Mouse (Mus musculus) kidney, postnatal 36 days (tissue): ENCODE results near the gene Nf1.
"Not testable (repeated sequence)": the region's sequence is repeated elsewhere in the genome, so short reads cannot be mapped to it uniquely, and the experiment has no call there.

Experiments
- DNase-seq, 2 experiments: peaks; one replicate each; pipeline ENCODE4 v3.0.0; 2021 to 2022; ENCODE audit warnings: mixed read lengths in 2 of 2

Nf1 gene

GRCm38 (mm10) chr11:79339234-79339807, at the start of gene Nf1:
Gene Nf1 (plus strand): TSS chr11:79339693.
- peak; percentile 96 to 97 for DNase-seq

- peak; percentile 63 to 74 for DNase-seq
These were observed 49.0 kb upstream of the Nf1 start for GRCm38 (mm10) chr11:79290473-79290872.

GRCm38 (mm10) chr11:79291651-79292050, 47.8 kb upstream of the Nf1 start:
- DNase-seq, result no peak

DNA sequence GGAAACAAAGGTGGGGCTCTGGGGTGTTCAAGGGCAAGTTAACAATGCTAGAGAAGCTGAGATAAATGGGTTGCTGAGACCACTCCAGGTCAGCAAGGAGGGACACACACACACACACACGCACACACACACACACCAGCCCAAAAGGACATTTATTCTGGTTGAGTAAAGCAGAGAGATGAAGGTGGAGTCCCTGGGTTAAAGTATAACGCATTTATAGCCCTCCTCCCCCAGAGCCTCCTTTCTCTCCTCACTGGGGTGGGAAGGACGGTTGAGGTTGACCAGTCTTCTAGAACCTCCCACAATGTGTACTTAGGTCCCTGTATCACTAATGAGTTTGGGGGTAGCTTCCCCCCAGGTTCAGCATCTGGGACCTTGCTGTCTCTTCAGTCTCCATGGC, 47.4 kb upstream of the Nf1 start:
- DNase-seq, result peak; percentile 72 to 80

GRCm38 (mm10) chr11:79293025-79293424, 46.5 kb upstream of the Nf1 start:
- no peak for DNase-seq

DNA sequence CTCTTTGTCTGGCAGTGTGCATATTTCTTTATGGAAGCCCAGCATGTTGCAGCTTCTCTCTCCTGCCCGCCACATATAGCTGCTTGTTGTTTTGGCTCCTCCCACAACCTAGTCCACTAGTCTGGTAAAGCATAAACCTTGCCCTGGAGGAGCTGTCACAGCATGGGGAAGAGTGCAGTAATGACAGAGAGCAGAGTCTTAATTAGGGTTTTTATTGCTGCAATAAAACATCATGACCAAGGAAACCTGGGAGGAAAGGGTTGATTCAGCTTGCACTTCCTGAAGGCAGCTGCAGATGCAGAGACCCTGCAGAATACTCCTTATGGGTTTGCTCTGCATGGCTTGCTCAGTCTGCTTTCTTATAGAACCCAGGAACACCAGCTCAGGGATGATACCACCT, 45.5 kb upstream of the Nf1 start:
- DNase-seq, result no peak

DNA sequence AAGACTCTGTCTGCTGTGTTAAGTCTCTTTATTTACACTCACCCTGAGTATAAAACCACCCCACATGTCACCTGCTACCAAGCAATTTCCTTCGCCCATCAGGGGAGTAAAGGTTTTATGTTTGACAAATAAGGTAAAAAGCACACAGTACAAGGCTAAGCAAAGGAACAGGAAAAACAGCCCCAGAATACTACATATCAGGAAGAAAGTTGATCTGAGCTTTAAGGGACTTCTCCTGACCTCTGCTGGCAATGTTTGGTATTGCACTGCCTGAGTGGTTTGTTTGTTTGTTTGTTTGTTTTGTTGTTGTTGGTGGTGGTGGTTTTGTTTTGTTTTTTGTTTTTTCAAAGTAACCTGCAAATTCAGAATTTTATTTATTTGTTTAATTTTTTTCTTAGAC, 43.3 kb upstream of the Nf1 start:
- peak; percentile 54 to 77 for DNase-seq

DNA sequence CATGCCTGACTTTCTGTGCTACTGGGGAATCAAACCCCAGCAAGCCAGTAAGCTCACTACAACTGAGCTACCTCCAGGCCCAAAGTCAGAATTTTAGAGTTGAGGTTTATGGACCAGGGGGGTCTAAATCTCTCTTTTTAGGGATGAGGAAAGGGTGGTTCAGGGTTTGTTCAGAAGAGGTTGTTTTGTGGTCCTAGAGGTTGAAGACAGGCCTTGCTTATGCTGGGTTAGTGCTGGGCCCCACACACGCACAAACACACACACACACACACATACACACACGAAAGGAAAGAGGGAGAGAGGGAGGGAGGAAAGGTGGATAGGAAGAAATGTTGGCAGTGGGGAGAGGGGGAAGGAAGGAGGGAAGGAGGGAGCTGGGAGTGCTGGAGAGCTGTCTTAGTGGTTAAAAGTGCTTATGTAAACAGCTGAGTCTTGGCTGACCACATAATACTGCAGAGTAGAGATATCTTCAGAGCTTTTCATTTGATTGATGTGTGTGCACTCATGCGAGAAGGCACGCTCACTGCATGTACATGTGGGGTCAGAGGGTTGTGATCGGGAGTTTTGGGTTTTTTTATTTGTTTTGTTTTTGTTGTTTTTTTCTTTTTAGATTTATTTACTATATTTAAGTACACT, 42.5 kb upstream of the Nf1 start, which contains the start of gene Gm9964:
TSS of gene Gm9964 (minus strand) at position 51 of the 636 bp plus-strand sequence.
- no peak for DNase-seq

GRCm38 (mm10) chr11:79299719-79300431, 39.6 kb upstream of the Nf1 start:
- no peak for DNase-seq

DNA sequence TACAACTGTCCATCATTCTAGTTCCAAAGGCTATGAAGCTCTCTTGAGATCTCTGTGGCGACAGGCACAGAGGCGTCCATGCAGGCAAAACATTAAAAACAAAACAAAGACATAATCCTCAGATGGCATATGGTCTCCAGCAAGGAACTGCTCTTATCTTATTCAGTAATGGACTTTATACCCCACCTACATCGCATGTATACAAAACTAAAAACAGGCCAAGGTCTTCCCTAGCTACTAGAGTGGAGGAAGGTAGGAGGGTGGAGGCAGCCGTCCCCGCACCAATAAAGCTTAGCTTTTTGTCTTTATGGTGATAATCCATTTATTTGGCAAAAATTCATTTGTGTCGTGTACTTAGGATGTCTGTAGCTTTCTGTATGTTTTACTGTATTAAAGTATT, 36.4 kb upstream of the Nf1 start:
- DNase-seq, result no peak

- not testable (repeated sequence) for DNase-seq
These were observed 35.2 kb upstream of the Nf1 start for GRCm38 (mm10) chr11:79304245-79304644.

DNA sequence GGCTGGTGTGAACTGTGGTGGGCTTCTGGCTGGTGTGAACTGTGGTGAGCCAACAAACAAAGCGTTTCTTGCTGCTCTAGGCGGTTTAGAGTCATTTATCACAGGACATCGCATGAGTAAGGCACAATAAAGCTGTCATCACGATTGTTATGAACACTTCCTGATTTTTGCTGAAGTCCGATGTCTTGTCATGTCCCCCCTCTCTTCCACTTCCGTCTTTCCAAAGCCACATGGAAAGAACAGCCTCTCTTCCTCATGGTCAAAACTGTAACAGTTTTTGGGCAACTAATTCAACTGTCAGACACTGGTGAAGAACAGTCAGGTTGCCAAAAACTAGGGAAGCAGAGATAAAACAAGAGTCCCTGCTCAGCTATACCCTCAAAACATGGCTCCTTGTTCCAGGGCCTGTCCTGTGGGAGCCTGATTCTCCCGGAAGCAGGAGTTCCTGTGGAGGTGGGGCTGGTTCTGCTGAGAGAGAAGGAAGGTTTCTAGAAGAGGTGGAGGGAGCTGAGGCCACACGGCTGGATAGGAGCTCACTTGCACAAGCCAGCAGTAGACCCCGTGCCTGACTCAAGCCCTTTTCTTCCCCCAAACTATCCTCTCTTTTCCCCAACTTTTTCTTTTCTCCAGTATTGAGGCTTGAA, 33.7 kb upstream of the Nf1 start:
- DNase-seq, result peak in 1 of 2 experiments; percentile 41

GRCm38 (mm10) chr11:79306510-79306909, 33.0 kb upstream of the Nf1 start:
- DNase-seq, result no peak

DNA sequence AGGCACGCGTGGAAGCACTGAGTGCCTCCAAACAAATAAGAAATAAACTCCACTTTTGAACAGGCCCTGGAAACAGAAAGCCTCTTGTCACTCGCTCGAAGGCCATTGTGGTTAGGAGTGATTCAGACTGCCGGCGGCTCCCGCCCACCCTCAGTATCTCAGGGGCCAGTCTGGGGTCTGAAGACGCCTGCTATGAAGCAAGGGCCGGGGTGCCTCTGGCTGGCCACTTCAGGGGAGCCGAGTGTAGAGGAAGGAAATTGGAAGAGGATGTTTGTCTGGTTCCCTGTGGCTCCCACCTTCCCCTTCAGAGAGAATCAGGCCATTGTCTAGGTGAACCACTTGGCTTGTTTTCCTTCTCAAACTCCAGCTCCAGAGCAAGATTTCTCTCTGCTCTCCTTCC, 32.5 kb upstream of the Nf1 start:
- DNase-seq, result no peak

DNA sequence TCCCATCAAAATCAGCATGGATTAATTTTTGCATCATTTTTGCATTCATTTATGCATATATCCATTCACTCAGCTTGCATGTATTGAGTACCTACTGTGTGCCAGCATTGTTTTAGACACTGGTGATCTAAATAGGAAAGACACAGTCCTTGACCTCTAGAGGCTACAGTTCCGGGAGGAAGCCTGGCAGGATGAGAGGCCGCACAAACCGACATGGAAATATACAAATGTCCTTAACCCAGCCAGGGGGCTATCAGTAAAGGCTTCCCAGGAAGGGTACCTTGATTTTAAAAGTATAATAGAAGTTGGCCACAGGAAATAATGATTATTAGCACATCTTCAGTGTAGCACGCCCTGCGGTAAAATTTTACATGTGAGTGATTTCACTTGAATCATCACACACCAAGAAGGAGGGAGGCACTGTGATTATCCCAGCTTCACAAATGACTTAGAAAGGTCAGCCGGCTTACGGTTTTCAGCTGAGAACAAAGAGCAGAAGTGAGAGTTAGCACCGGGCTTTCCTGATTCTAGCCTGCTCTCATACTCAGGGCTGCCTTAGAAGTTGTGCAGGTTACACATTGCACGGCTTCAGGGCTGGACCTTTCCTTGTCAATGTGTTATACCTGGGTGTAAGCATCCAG, 31.8 kb upstream of the Nf1 start:
- no peak for DNase-seq

DNA sequence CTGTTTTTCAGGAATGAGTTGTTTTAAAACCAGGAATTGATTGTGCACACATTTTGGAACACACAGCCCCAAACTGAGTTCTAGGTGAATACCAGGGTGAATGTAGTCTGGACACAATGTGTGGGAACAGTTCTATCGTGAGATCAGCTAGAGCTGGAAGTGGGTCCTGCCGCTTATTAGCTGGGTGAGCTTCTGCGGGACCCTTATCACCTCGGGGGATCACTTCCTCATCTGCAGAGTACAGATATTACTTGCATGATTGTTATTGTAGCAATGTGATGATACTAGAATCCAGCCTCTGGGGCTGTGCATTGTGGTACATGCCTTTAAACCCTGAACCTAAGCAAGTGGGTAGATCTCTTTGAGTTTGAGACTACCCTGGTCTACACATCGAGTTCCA, 29.0 kb upstream of the Nf1 start:
- no peak for DNase-seq

DNA sequence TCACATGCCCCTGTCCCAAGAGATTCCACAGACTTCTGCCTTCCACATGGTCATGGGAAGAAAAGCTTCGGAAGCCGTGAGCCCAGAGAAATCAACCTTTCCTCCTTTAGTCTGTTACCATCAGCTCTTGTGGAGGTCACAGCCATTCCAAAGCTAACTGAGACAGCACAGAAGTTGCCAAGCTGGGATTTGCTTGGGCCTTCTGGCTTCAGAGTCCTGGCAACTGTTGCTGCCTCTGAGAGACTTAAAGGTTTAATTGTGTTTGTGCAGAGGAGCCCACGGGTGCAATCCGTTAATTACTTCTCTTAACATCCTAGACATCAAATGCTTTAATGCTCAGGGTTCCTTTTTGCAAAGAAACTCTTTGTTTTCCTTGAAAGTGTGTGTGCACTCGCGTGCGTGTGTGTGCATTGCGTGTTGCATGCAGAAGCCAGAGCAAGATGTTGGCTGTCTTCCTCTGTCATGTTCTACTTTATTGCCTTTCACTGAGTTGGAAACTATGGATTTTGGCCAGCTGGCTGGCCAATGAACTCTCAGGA, 22.6 kb upstream of the Nf1 start:
- DNase-seq, result no peak

DNA sequence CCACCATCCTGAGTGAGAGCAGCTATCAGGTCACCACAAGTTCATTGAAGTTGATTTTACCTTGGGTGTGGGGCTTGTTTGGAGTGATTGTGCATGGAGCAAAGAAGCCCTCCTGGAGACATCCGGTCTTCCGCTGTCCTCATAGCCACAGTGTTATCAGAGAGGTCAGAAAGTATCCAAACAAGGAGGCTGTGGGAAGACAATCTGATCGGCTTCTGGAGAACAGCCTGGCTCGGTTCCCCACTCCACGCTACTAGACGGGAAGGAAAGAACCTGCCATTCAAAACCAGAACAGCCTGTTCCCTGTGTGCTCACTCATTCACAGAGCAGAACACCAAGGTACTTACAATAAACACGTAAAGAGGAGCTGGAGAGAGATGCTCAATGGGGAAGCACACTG, 19.7 kb upstream of the Nf1 start:
- DNase-seq, result peak in 1 of 2 experiments; percentile 51

- DNase-seq, result peak; percentile 30 to 60
These were observed 15.4 kb upstream of the Nf1 start for GRCm38 (mm10) chr11:79323985-79324685.

GRCm38 (mm10) chr11:79325663-79326062, 13.8 kb upstream of the Nf1 start:
- peak; percentile 43 to 69 for DNase-seq

DNA sequence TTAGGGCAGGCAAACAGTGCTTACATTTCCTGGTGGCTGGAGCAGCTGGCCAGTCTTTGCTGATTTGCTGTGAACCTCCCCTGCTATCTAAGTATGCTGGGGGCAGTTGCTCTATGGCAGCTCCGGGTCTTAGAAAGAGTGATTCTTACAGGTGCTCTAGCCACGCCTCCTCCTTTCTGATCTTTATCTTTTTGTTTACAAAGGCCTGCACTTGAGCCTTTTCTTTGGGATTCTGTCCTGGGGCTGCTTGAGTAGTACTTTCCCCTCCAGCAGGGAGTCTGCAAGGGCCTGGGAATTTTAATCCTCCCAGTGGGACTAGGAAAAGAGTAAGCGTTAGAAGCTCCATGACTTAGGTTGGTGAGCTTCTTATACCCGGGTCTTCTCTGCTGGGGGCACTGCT, 12.4 kb upstream of the Nf1 start:
- DNase-seq, result no peak

GRCm38 (mm10) chr11:79328060-79328459, 11.4 kb upstream of the Nf1 start:
- no peak for DNase-seq
